Mouse (Mus musculus): ENCODE results near the gene P4ha1. TPM values are rescaled to one million over a fixed set of nuclear protein-coding genes. Genes with fewer than 3 reads are reported as not detected.

The P4ha1 gene
- polyA plus RNA-seq, 1 experiment = 46.3 TPM

GRCm38 (mm10) chr10:59334899-59335798, 12.1 kb downstream of the P4ha1 start:
- Histone ChIP-seq H3K27ac (ENCODE audit: insufficient read depth, low read length) (no peak overlapping the region), H3K9me3 (replicated peaks; ENCODE audit: control insufficient read depth, insufficient read depth, low read length, poor library complexity, severe bottlenecking) (no peaks in the 10 kb centered on the region), H3K27me3 (ENCODE audit: control insufficient read depth, insufficient read depth, low read length, poor library complexity, severe bottlenecking) (no peaks in the 10 kb centered on the region), H3K4me3 (ENCODE audit: low read depth, low read length) (no peak overlapping the region), H3K9ac (ENCODE audit: low read depth, poor library complexity, severe bottlenecking) (no peak overlapping the region), H3K4me1 (ENCODE audit: control insufficient read depth, insufficient read depth, low read length) (peaks cover 3% of the 10 kb centered on the region), H3K36me3 (ENCODE audit: control insufficient read depth, insufficient read depth, low read length, poor library complexity, severe bottlenecking) (no peaks in the 10 kb centered on the region)
- TF ChIP-seq CTCF (IDR thresholded peaks at IDR 0.05; ENCODE audit: low read depth, low read length) = no peak
- no peak for TF ChIP-seq EP300 (IDR thresholded peaks at IDR 0.05; ENCODE audit: insufficient read depth, low read depth, low read length)
- no peak for TF ChIP-seq POLR2A (IDR thresholded peaks at IDR 0.05; ENCODE audit: insufficient read depth, low read length)

- peaks cover 3% of the 10 kb centered on the region for H3K4me1 ChIP-seq (ENCODE audit: control insufficient read depth, insufficient read depth, low read length)
- H3K4me3 ChIP-seq (ENCODE audit: low read depth, low read length) = no peak overlapping the region
- no peaks in the 10 kb centered on the region for H3K27me3 ChIP-seq (ENCODE audit: control insufficient read depth, insufficient read depth, low read length, poor library complexity, severe bottlenecking)
- H3K9me3 ChIP-seq (replicated peaks; ENCODE audit: control insufficient read depth, insufficient read depth, low read length, poor library complexity, severe bottlenecking) = no peaks in the 10 kb centered on the region
- no peak for TF ChIP-seq CTCF (IDR thresholded peaks at IDR 0.05; ENCODE audit: low read depth, low read length)
- no peak overlapping the region for H3K9ac ChIP-seq (ENCODE audit: low read depth, poor library complexity, severe bottlenecking)
- no peak overlapping the region for H3K27ac ChIP-seq (ENCODE audit: insufficient read depth, low read length)
- H3K36me3 ChIP-seq (ENCODE audit: control insufficient read depth, insufficient read depth, low read length, poor library complexity, severe bottlenecking) = no peaks in the 10 kb centered on the region
Observed at GRCm38 (mm10) chr10:59336124-59336523, 13.0 kb downstream of the P4ha1 start.

- Histone ChIP-seq H3K36me3 (ENCODE audit: control insufficient read depth, insufficient read depth, low read length, poor library complexity, severe bottlenecking) (peaks cover 9% of the 10 kb centered on the region), H3K4me3 (ENCODE audit: low read depth, low read length) (no peak overlapping the region), H3K9ac (ENCODE audit: low read depth, poor library complexity, severe bottlenecking) (no peak overlapping the region), H3K9me3 (replicated peaks; ENCODE audit: control insufficient read depth, insufficient read depth, low read length, poor library complexity, severe bottlenecking) (no peaks in the 10 kb centered on the region), H3K27me3 (ENCODE audit: control insufficient read depth, insufficient read depth, low read length, poor library complexity, severe bottlenecking) (no peaks in the 10 kb centered on the region), H3K27ac (ENCODE audit: insufficient read depth, low read length) (no peak overlapping the region), H3K4me1 (ENCODE audit: control insufficient read depth, insufficient read depth, low read length) (no peaks in the 10 kb centered on the region)
- TF ChIP-seq POLR2A (IDR thresholded peaks at IDR 0.05; ENCODE audit: insufficient read depth, low read length) = no peak
- TF ChIP-seq CTCF (IDR thresholded peaks at IDR 0.05; ENCODE audit: low read depth, low read length) = no peak
- no peak for TF ChIP-seq EP300 (IDR thresholded peaks at IDR 0.05; ENCODE audit: insufficient read depth, low read depth, low read length)
Observed at GRCm38 (mm10) chr10:59346560-59346959, 23.5 kb downstream of the P4ha1 start.

GRCm38 (mm10) chr10:59348200-59348599, 25.1 kb downstream of the P4ha1 start:
- Histone ChIP-seq H3K27ac (ENCODE audit: insufficient read depth, low read length) (no peak overlapping the region), H3K27me3 (ENCODE audit: control insufficient read depth, insufficient read depth, low read length, poor library complexity, severe bottlenecking) (no peaks in the 10 kb centered on the region), H3K9me3 (replicated peaks; ENCODE audit: control insufficient read depth, insufficient read depth, low read length, poor library complexity, severe bottlenecking) (no peaks in the 10 kb centered on the region), H3K4me3 (ENCODE audit: low read depth, low read length) (no peak overlapping the region), H3K36me3 (ENCODE audit: control insufficient read depth, insufficient read depth, low read length, poor library complexity, severe bottlenecking) (peaks cover 11% of the 10 kb centered on the region), H3K4me1 (ENCODE audit: control insufficient read depth, insufficient read depth, low read length) (no peaks in the 10 kb centered on the region), H3K9ac (ENCODE audit: low read depth, poor library complexity, severe bottlenecking) (no peak overlapping the region)
- no peak for TF ChIP-seq EP300 (IDR thresholded peaks at IDR 0.05; ENCODE audit: insufficient read depth, low read depth, low read length)
- no peak for TF ChIP-seq POLR2A (IDR thresholded peaks at IDR 0.05; ENCODE audit: insufficient read depth, low read length)

GRCm38 (mm10) chr10:59349536-59349935, 26.4 kb downstream of the P4ha1 start:
- peaks cover 7% of the 10 kb centered on the region for H3K36me3 ChIP-seq (ENCODE audit: control insufficient read depth, insufficient read depth, low read length, poor library complexity, severe bottlenecking)
- no peak overlapping the region for H3K27ac ChIP-seq (ENCODE audit: insufficient read depth, low read length)
- H3K27me3 ChIP-seq (ENCODE audit: control insufficient read depth, insufficient read depth, low read length, poor library complexity, severe bottlenecking) = no peaks in the 10 kb centered on the region
- no peaks in the 10 kb centered on the region for H3K4me1 ChIP-seq (ENCODE audit: control insufficient read depth, insufficient read depth, low read length)
- H3K9ac ChIP-seq (ENCODE audit: low read depth, poor library complexity, severe bottlenecking) = no peak overlapping the region
- TF ChIP-seq CTCF (IDR thresholded peaks at IDR 0.05; ENCODE audit: low read depth, low read length) (no peak), EP300 (IDR thresholded peaks at IDR 0.05; ENCODE audit: insufficient read depth, low read depth, low read length) (no peak)
- no peak overlapping the region for H3K4me3 ChIP-seq (ENCODE audit: low read depth, low read length)
- H3K9me3 ChIP-seq (replicated peaks; ENCODE audit: control insufficient read depth, insufficient read depth, low read length, poor library complexity, severe bottlenecking) = no peaks in the 10 kb centered on the region

- Histone ChIP-seq H3K27me3 (ENCODE audit: control insufficient read depth, insufficient read depth, low read length, poor library complexity, severe bottlenecking) (no peaks in the 10 kb centered on the region), H3K27ac (ENCODE audit: insufficient read depth, low read length) (no peak overlapping the region), H3K4me3 (ENCODE audit: low read depth, low read length) (no peak overlapping the region), H3K9ac (ENCODE audit: low read depth, poor library complexity, severe bottlenecking) (no peak overlapping the region), H3K4me1 (ENCODE audit: control insufficient read depth, insufficient read depth, low read length) (no peaks in the 10 kb centered on the region), H3K9me3 (replicated peaks; ENCODE audit: control insufficient read depth, insufficient read depth, low read length, poor library complexity, severe bottlenecking) (no peaks in the 10 kb centered on the region), H3K36me3 (ENCODE audit: control insufficient read depth, insufficient read depth, low read length, poor library complexity, severe bottlenecking) (peaks cover 7% of the 10 kb centered on the region)
- no peak for TF ChIP-seq POLR2A (IDR thresholded peaks at IDR 0.05; ENCODE audit: insufficient read depth, low read length)
Observed at GRCm38 (mm10) chr10:59353065-59353464, 30.0 kb downstream of the P4ha1 start.
